Mouse (Mus musculus): Measurements from ENCODE around the gene Slc25a13. TPM values are rescaled to one million over a fixed set of nuclear protein-coding genes. Genes with fewer than 3 reads are reported as not detected.

Gene Slc25a13
- polyA plus RNA-seq, 1 experiment, result 0.75 TPM

DNA sequence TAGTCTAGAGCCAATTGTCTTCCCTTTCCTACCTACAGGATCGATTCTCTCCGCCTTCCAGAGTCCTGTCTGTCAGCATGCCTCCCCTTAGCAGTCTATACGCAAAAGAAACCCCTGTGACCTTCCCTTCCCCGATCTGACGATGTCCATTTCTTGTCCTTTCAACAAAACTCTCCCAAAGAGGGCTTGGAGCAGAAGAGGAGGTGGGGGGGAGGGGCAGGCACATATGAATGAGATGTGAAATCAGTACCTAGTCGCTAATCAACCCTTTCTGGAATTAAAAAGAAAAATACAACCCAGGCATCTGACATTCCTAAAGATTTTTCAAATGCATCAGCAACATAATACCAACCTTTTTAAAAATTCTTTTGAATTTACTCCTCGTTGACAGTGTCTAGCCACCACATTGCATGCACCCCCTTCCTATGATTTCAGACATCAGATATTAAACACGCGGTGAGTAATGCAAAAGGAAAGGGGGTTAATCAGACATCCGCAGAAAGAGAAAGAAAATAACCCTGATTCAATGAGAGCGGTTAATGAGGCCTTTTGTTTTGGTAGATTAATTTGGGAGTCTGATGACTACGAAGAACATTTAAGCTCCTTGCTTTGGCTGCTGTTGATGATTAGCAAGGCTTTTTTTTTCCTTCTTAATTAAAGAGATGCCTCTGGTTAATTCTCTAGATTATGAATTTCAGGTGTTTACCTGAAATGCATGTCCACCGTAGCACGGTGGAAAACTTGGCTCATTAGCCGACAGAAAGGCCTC lies 43.6 kb downstream of the Slc25a13 start:
- TF ChIP-seq POLR2A (IDR thresholded peaks at IDR 0.05; ENCODE audit: low read depth, low read length), result no peak
- no peak for TF ChIP-seq CTCF (IDR thresholded peaks at IDR 0.05; ENCODE audit: extremely low read depth, insufficient read depth, insufficient read length, insufficient replicate concordance)
- Histone ChIP-seq H3K36me3 (ENCODE audit: control insufficient read depth, insufficient read depth, low read length) (no peaks in the 10 kb centered on the region), H3K4me1 (ENCODE audit: control insufficient read depth, insufficient read depth, insufficient read length) (no peaks in the 10 kb centered on the region), H3K27me3 (ENCODE audit: control insufficient read depth, insufficient read depth, low read length) (no peaks in the 10 kb centered on the region), H3K27ac (ENCODE audit: insufficient read depth, low read length) (no peak overlapping the region), H3K4me3 (ENCODE audit: extremely low read depth, insufficient read depth, insufficient read length) (no peak overlapping the region)
- WGBS, result 91% methylated on average over 15 of the region's 15 CpGs
- no peak for DNase-seq (ENCODE audit: low read depth in 1 of 2, low spot score in 2 of 2)

DNA sequence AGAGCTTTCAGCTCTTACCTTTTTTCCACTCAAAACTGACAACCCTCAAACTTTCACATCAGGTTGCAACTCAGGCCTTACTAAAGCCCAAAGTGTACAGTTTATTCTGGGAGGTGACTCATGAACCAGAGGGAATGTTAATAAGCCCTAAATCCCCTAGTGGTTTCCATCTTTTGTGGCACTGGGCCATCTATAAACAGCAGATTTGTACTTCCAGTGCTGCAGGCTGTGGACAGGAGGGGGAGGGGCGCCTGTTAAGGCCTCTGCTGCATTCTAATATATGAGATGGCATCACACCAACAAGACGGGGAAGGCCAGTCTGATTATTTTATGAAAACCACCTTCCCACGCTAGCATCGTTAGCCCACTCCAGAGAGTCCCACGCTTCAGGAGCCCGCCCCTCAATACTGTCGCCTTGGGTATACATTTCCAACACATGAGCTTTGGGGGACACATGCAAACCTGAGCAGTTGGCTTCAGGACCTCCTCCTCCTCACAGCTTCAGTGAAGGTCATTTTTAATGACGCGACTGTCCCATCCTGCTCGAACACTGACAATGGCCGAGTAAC lies 48.3 kb downstream of the Slc25a13 start:
- Histone ChIP-seq H3K27me3 (ENCODE audit: control insufficient read depth, insufficient read depth, low read length) (no peaks in the 10 kb centered on the region), H3K4me3 (ENCODE audit: extremely low read depth, insufficient read depth, insufficient read length) (no peak overlapping the region), H3K36me3 (ENCODE audit: control insufficient read depth, insufficient read depth, low read length) (no peaks in the 10 kb centered on the region), H3K27ac (ENCODE audit: insufficient read depth, low read length) (no peak overlapping the region), H3K4me1 (ENCODE audit: control insufficient read depth, insufficient read depth, insufficient read length) (no peaks in the 10 kb centered on the region)
- no peak for DNase-seq (ENCODE audit: low read depth in 1 of 2, low spot score in 2 of 2)
- TF ChIP-seq POLR2A (IDR thresholded peaks at IDR 0.05; ENCODE audit: low read depth, low read length), result no peak
- TF ChIP-seq CTCF (IDR thresholded peaks at IDR 0.05; ENCODE audit: extremely low read depth, insufficient read depth, insufficient read length, insufficient replicate concordance), result no peak
- WGBS, result 94% methylated on average over 11 of the region's 11 CpGs

DNA sequence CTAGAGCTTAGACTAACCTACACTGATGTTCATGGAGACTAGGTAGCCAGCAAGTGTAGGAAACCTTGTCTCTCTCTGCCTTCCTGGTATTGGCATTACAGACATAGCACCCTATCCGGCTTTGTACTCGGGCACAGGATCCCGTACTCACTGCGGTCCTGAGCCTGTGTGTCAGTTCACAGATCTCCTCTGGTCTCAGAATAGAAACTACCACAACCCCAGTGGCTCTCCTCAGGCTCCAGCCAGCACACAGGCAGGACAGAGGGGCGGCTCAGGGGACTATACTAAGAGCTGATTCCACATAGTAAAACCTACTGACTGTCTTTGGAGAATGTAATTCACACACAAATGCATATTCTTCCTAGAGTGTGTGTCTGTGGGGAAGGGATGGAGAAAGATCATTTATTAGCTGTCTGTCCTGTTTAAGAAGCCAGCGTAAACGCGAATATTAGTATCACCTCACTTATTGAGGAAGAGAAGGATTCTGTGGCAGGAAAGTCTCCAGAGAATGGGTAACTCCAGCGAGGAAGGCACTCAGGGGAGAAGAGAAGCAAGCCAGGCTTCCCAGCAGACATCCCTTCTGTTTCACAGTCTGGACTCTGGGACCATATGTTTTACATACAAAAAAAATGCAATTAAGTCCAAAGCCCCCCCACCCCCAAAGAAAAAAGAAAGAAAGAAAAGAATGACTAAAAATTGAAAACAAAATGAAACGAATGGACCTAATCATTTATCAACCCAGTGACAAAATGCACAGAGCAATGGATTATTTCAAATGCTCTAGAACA lies 49.4 kb downstream of the Slc25a13 start:
- Histone ChIP-seq H3K27ac (ENCODE audit: insufficient read depth, low read length) (no peak overlapping the region), H3K36me3 (ENCODE audit: control insufficient read depth, insufficient read depth, low read length) (no peaks in the 10 kb centered on the region), H3K27me3 (ENCODE audit: control insufficient read depth, insufficient read depth, low read length) (no peaks in the 10 kb centered on the region), H3K4me1 (ENCODE audit: control insufficient read depth, insufficient read depth, insufficient read length) (no peaks in the 10 kb centered on the region), H3K4me3 (ENCODE audit: extremely low read depth, insufficient read depth, insufficient read length) (no peak overlapping the region)
- TF ChIP-seq CTCF (IDR thresholded peaks at IDR 0.05; ENCODE audit: extremely low read depth, insufficient read depth, insufficient read length, insufficient replicate concordance) (no peak), POLR2A (IDR thresholded peaks at IDR 0.05; ENCODE audit: low read depth, low read length) (no peak)
- 92% methylated on average over 10 of the region's 10 CpGs for WGBS
- no peak for DNase-seq (ENCODE audit: low read depth in 1 of 2, low spot score in 2 of 2)

GRCm38 (mm10) chr6:6162993-6163623 lies 53.9 kb downstream of the Slc25a13 start:
- no peaks in the 10 kb centered on the region for H3K4me1 ChIP-seq (ENCODE audit: control insufficient read depth, insufficient read depth, insufficient read length)
- WGBS, result 92% methylated on average over 7 of the region's 7 CpGs
- TF ChIP-seq POLR2A (IDR thresholded peaks at IDR 0.05; ENCODE audit: low read depth, low read length) (no peak), CTCF (IDR thresholded peaks at IDR 0.05; ENCODE audit: extremely low read depth, insufficient read depth, insufficient read length, insufficient replicate concordance) (no peak)
- H3K4me3 ChIP-seq (ENCODE audit: extremely low read depth, insufficient read depth, insufficient read length), result no peak overlapping the region
- H3K27ac ChIP-seq (ENCODE audit: insufficient read depth, low read length), result no peak overlapping the region
- no peaks in the 10 kb centered on the region for H3K36me3 ChIP-seq (ENCODE audit: control insufficient read depth, insufficient read depth, low read length)
- no peaks in the 10 kb centered on the region for H3K27me3 ChIP-seq (ENCODE audit: control insufficient read depth, insufficient read depth, low read length)
- no peak for DNase-seq (ENCODE audit: low read depth in 1 of 2, low spot score in 2 of 2)

DNA sequence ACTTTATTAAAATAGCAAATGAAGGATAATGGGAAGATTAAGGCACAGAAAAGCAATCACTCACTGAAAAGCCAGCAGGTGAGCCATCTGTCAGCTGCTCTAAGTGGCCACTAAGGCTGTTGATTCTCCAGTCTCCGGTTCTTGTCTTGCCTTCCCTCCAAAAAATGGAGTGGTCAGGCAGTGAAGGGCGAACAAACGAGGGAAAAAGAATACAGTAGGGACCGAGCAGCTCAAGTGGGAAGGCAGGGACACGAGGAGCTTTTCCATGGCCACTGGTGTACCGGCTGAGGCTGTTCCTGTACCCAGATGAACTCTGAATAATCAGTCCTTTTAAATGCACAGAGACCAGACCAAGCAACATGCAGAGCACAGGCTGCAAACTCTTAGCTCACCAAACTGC lies 54.8 kb downstream of the Slc25a13 start:
- Histone ChIP-seq H3K36me3 (ENCODE audit: control insufficient read depth, insufficient read depth, low read length) (no peaks in the 10 kb centered on the region), H3K27me3 (ENCODE audit: control insufficient read depth, insufficient read depth, low read length) (no peaks in the 10 kb centered on the region), H3K4me1 (ENCODE audit: control insufficient read depth, insufficient read depth, insufficient read length) (no peaks in the 10 kb centered on the region), H3K27ac (ENCODE audit: insufficient read depth, low read length) (no peak overlapping the region), H3K4me3 (ENCODE audit: extremely low read depth, insufficient read depth, insufficient read length) (no peak overlapping the region)
- TF ChIP-seq CTCF (IDR thresholded peaks at IDR 0.05; ENCODE audit: extremely low read depth, insufficient read depth, insufficient read length, insufficient replicate concordance), result no peak
- TF ChIP-seq POLR2A (IDR thresholded peaks at IDR 0.05; ENCODE audit: low read depth, low read length), result no peak
- no peak for DNase-seq (ENCODE audit: low read depth in 1 of 2, low spot score in 2 of 2)
- WGBS, result 95% methylated on average over 6 of the region's 6 CpGs

GRCm38 (mm10) chr6:6160645-6161426 lies 56.1 kb downstream of the Slc25a13 start:
- DNase-seq (ENCODE audit: low read depth in 1 of 2, low spot score in 2 of 2), result no peak
- TF ChIP-seq POLR2A (IDR thresholded peaks at IDR 0.05; ENCODE audit: low read depth, low read length), result no peak
- no peak for TF ChIP-seq CTCF (IDR thresholded peaks at IDR 0.05; ENCODE audit: extremely low read depth, insufficient read depth, insufficient read length, insufficient replicate concordance)
- Histone ChIP-seq H3K36me3 (ENCODE audit: control insufficient read depth, insufficient read depth, low read length) (no peaks in the 10 kb centered on the region), H3K27ac (ENCODE audit: insufficient read depth, low read length) (no peak overlapping the region), H3K4me3 (ENCODE audit: extremely low read depth, insufficient read depth, insufficient read length) (no peak overlapping the region), H3K4me1 (ENCODE audit: control insufficient read depth, insufficient read depth, insufficient read length) (no peaks in the 10 kb centered on the region), H3K27me3 (ENCODE audit: control insufficient read depth, insufficient read depth, low read length) (no peaks in the 10 kb centered on the region)
- 89% methylated on average over 7 of the region's 7 CpGs for WGBS
